Comparison of ENCODE assay signal across 11 mouse cellular contexts in the genomic region with DNA sequence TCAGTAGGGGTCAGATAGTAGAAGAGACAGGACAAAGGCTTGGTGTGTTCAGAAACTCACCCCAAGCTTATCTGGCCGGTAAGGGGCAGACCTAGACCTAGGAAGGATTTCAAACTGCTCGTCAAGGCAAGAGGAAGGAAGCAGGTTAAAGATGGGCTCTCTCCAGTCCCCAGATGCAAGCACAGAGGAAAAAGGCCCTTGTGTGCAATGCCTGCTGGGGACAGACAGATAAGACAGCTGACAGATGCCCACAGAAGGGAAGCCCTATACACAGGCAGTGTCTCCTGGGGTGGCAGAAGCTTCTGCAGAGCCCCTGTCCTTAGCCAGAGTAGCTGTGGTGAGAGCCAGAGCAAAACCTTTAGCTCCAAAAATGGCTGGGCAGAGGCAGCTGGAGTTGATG. TPM values are rescaled to one million over a fixed set of nuclear protein-coding genes. Genes with fewer than 3 reads are reported as not detected.
DNase-seq lines count a peak whose midpoint lies in the region; ATAC-seq and TF ChIP-seq lines count a peak whose summit lies in the region.
"Had no signal": no experiment of that assay in that cellular context is flagged by ENCODE, and none has a peak within 500 bp of the region (broad histone marks: within the 10 kb centered on the region; RNA-seq: fewer than 3 reads in every experiment).

No protein-coding gene starts in this region.

- TF ChIP-seq EP300 in liver, embryonic 14.5 days (IDR thresholded peaks at IDR 0.05; ENCODE audit: low read depth), result peak; percentile 51

- no peak overlapping the region for H3K4me2 ChIP-seq in forebrain, embryonic 11.5 days (ENCODE audit: low read depth, low read length, severe bottlenecking)
- no peak overlapping the region for H3K4me2 ChIP-seq in neural tube, embryonic 13.5 days
- no peak overlapping the region for H3K4me2 ChIP-seq in liver, embryonic 14.5 days (ENCODE audit: low read depth)
- no peak overlapping the region for H3K4me2 ChIP-seq in intestine, embryonic 15.5 days (replicated peaks)

- H3K27me3 ChIP-seq in forebrain, embryonic 10.5 days (ENCODE audit: poor library complexity, severe bottlenecking), result peaks cover 19% of the 10 kb centered on the region
- no peaks in the 10 kb centered on the region for H3K27me3 ChIP-seq in forebrain, embryonic 11.5 days (ENCODE audit: control insufficient read depth, insufficient read depth, low read length)
- no peaks in the 10 kb centered on the region for H3K27me3 ChIP-seq in neural tube, embryonic 13.5 days
- no peaks in the 10 kb centered on the region for H3K27me3 ChIP-seq in liver, embryonic 14.5 days (ENCODE audit: control insufficient read depth, insufficient read depth, low read length)
- no peaks in the 10 kb centered on the region for H3K27me3 ChIP-seq in intestine, embryonic 15.5 days (replicated peaks)

- no peak for DNase-seq in forebrain, embryonic 10.5 days (ENCODE audit: extremely low spot score, low spot score)
- no peak for DNase-seq in forebrain, embryonic 11.5 days (ENCODE audit: low spot score)
- DNase-seq in neural tube, embryonic 10.5 days (ENCODE audit: extremely low spot score, low spot score), result no peak
- peak in 1 of 3 experiments; percentile 31 for DNase-seq in liver, embryonic 14.5 days (ENCODE audit: low read depth in 3 of 3, low spot score in 3 of 3)
- DNase-seq in urinary bladder, postnatal 10 days (ENCODE audit: low spot score), result no peak
- DNase-seq in right cerebral cortex, postnatal 25 days, result no peak
- DNase-seq: heart, postnatal 14 days had no signal

- peak overlapping the region; percentile 58; the same call in 1 of the 2 replicates for H3K27ac ChIP-seq in forebrain, embryonic 10.5 days
- no peak overlapping the region for H3K27ac ChIP-seq in forebrain, embryonic 11.5 days (ENCODE audit: low read depth, low read length)
- H3K27ac ChIP-seq in neural tube, embryonic 13.5 days (replicated peaks), result peak overlapping the region; percentile 57
- no peak overlapping the region for H3K27ac ChIP-seq in liver, embryonic 14.5 days
- no peak overlapping the region for H3K27ac ChIP-seq in intestine, embryonic 15.5 days
- H3K27ac ChIP-seq: kidney, postnatal 0 days; midbrain, embryonic 10.5 days had no signal

- no peak overlapping the region for H3K4me3 ChIP-seq in forebrain, embryonic 10.5 days
- no peak overlapping the region for H3K4me3 ChIP-seq in forebrain, embryonic 11.5 days (ENCODE audit: low read depth, low read length)
- no peak overlapping the region for H3K4me3 ChIP-seq in neural tube, embryonic 13.5 days
- no peak overlapping the region for H3K4me3 ChIP-seq in liver, embryonic 14.5 days (ENCODE audit: insufficient read depth in 1 of 2, low read depth in 2 of 2, low read length in 2 of 2)
- H3K4me3 ChIP-seq in intestine, embryonic 15.5 days (replicated peaks), result no peak overlapping the region
- H3K4me3 ChIP-seq: midbrain, embryonic 10.5 days had no signal

- no peaks in the 10 kb centered on the region for H3K9me3 ChIP-seq in forebrain, embryonic 10.5 days
- H3K9me3 ChIP-seq in forebrain, embryonic 11.5 days (ENCODE audit: control insufficient read depth, low read length), result no peaks in the 10 kb centered on the region
- no peaks in the 10 kb centered on the region for H3K9me3 ChIP-seq in neural tube, embryonic 13.5 days
- H3K9me3 ChIP-seq in liver, embryonic 14.5 days (ENCODE audit: control insufficient read depth, low read length), result no peaks in the 10 kb centered on the region
- no peaks in the 10 kb centered on the region for H3K9me3 ChIP-seq in intestine, embryonic 15.5 days
- H3K9me3 ChIP-seq: midbrain, embryonic 10.5 days had no signal

- no peak for TF ChIP-seq CTCF in liver, embryonic 14.5 days (IDR thresholded peaks at IDR 0.05; ENCODE audit: low read depth)

- H3K9ac ChIP-seq in forebrain, embryonic 11.5 days (ENCODE audit: low read length), result no peak overlapping the region
- no peak overlapping the region for H3K9ac ChIP-seq in neural tube, embryonic 13.5 days
- H3K9ac ChIP-seq in liver, embryonic 14.5 days (replicated peaks), result no peak overlapping the region
- H3K9ac ChIP-seq in intestine, embryonic 15.5 days, result no peak overlapping the region

- H3K36me3 ChIP-seq in forebrain, embryonic 10.5 days (replicated peaks), result no peaks in the 10 kb centered on the region
- no peaks in the 10 kb centered on the region for H3K36me3 ChIP-seq in forebrain, embryonic 11.5 days (ENCODE audit: control insufficient read depth, insufficient read depth, low read length)
- no peaks in the 10 kb centered on the region for H3K36me3 ChIP-seq in neural tube, embryonic 13.5 days
- no peaks in the 10 kb centered on the region for H3K36me3 ChIP-seq in liver, embryonic 14.5 days (replicated peaks; ENCODE audit: control insufficient read depth, insufficient read depth, low read depth)
- H3K36me3 ChIP-seq in intestine, embryonic 15.5 days, result no peaks in the 10 kb centered on the region
- H3K36me3 ChIP-seq: midbrain, embryonic 10.5 days had no signal

- no peak for ATAC-seq in forebrain, embryonic 11.5 days (replicated peaks; ENCODE audit: low FRiP score)
- ATAC-seq in neural tube, embryonic 13.5 days (ENCODE audit: low read depth), result no peak
- ATAC-seq in liver, embryonic 14.5 days (ENCODE audit: insufficient read depth), result peak; percentile 75
- ATAC-seq in intestine, embryonic 15.5 days, result no peak

- H3K4me1 ChIP-seq in forebrain, embryonic 10.5 days, result peaks cover 58% of the 10 kb centered on the region
- peaks cover 12% of the 10 kb centered on the region for H3K4me1 ChIP-seq in forebrain, embryonic 11.5 days (replicated peaks; ENCODE audit: control insufficient read depth, insufficient read depth, low read length)
- peaks cover 59% of the 10 kb centered on the region for H3K4me1 ChIP-seq in neural tube, embryonic 13.5 days (replicated peaks)
- H3K4me1 ChIP-seq in liver, embryonic 14.5 days (replicated peaks; ENCODE audit: control insufficient read depth in 2 of 2, insufficient read depth in 2 of 2, low read length in 1 of 2), result peaks cover 0 to 34% of the 10 kb centered on the region in 2 experiments; a peak in 2 of 4 replicates
- H3K4me1 ChIP-seq in intestine, embryonic 15.5 days (replicated peaks), result 0 out of 2 replicates have a peak, but pooled peaks cover 7% of the 10 kb centered on the region

- WGBS in forebrain, embryonic 10.5 days, result 66% methylated on average over 2 of the region's 2 CpGs
- WGBS in forebrain, embryonic 11.5 days, result 76% methylated on average over 2 of the region's 2 CpGs
- WGBS in neural tube, embryonic 13.5 days, result 77% methylated on average over 2 of the region's 2 CpGs
- 3% methylated on average over 2 of the region's 2 CpGs for WGBS in liver, embryonic 14.5 days (ENCODE audit: insufficient replicate concordance)
- WGBS in intestine, embryonic 15.5 days, result 45% methylated on average over 2 of the region's 2 CpGs

RNA-seq across cellular contexts. Expression of a gene that starts 11.6 kb away (rescaled TPM):
- polyA plus RNA-seq in forebrain, embryonic 10.5 days (2016; fragmentation: Nextera tagmentation; extraction: Ambion mirVana), result 3.8 and 4.1 TPM in 2 replicates
- 7.4 and 8.3 TPM in 2 replicates for polyA plus RNA-seq in forebrain, embryonic 11.5 days (2014; fragmentation: Nextera tagmentation; extraction: Ambion mirVana)
- 26.0 and 34.8 TPM in 2 replicates for polyA plus RNA-seq in neural tube, embryonic 13.5 days (2015; fragmentation: Nextera tagmentation; extraction: Ambion mirVana)
- polyA plus RNA-seq in liver, embryonic 14.5 days (2012; rRNA removed), result 3.4 and 3.5 TPM in 2 replicates
- 5.9 and 7.2 TPM in 2 replicates for polyA plus RNA-seq in liver, embryonic 14.5 days (2014; fragmentation: Nextera tagmentation; extraction: Ambion mirVana)
- 3.8 and 4.6 TPM in 2 replicates for polyA plus RNA-seq in intestine, embryonic 15.5 days (2015; fragmentation: Nextera tagmentation; extraction: Ambion mirVana)

Comparison
In these comparisons a context has a peak if more than half of its experiments do, and no peak if none do; other contexts are left out.
1. H3K27ac ChIP-seq: peak in forebrain, embryonic 10.5 days (single experiment) and neural tube, embryonic 13.5 days (single experiment); none in forebrain, embryonic 11.5 days (single experiment), liver, embryonic 14.5 days (single experiment) and intestine, embryonic 15.5 days (single experiment).